Mouse (Mus musculus): ENCODE data around the gene Znrf4. TPM values are rescaled to one million over a fixed set of nuclear protein-coding genes. Genes with fewer than 3 reads are reported as not detected.

Gene Znrf4
- not detected in 2 replicates for polyA plus RNA-seq (2014; fragmentation: Nextera tagmentation; extraction: Ambion mirVana)

- no peak within 1 kb of the TSS for H3K9ac ChIP-seq (ENCODE audit: low read length)
- H3K27me3 ChIP-seq (ENCODE audit: control insufficient read depth, insufficient read depth, low read length): peaks cover 75% of the 10 kb centered on the region
- peak within 1 kb of the TSS in 1 of 2 experiments; percentile 29; a peak in 3 of 4 replicates for H3K4me3 ChIP-seq (ENCODE audit: control insufficient read depth in 1 of 2, insufficient read depth in 1 of 2, low read depth in 1 of 2, low read length in 2 of 2)
Observed at GRCm38 (mm10) chr17:56512310-56512709, at the start of gene Znrf4. Znrf4 (minus strand) TSS chr17:56512431.

GRCm38 (mm10) chr17:56561866-56562265 lies 49.6 kb upstream of the Znrf4 start:
- Histone ChIP-seq H3K4me1 (ENCODE audit: control insufficient read depth in 2 of 2, insufficient read depth in 2 of 2, low read length in 2 of 2) (no peaks in the 10 kb centered on the region), H3K4me2 (ENCODE audit: low read length) (no peak overlapping the region), H3K27ac (replicated peaks in 1 of 2; ENCODE audit: control insufficient read depth in 1 of 2, insufficient read depth in 1 of 2, low read depth in 2 of 2, low read length in 2 of 2) (no peak overlapping the region), H3K36me3 (ENCODE audit: control insufficient read depth, insufficient read depth, low read length) (peaks cover 65% of the 10 kb centered on the region), H3K4me3 (ENCODE audit: control insufficient read depth in 1 of 2, insufficient read depth in 1 of 2, low read depth in 1 of 2, low read length in 2 of 2) (no peak overlapping the region), H3K9ac (ENCODE audit: low read length) (no peak overlapping the region), H3K27me3 (ENCODE audit: control insufficient read depth, insufficient read depth, low read length) (no peaks in the 10 kb centered on the region), H3K9me3 (ENCODE audit: control insufficient read depth, low read length) (no peaks in the 10 kb centered on the region)
- 89% methylated on average over 2 of the region's 2 CpGs for WGBS
- no peak for ATAC-seq (ENCODE audit: insufficient number of reproducible peaks, insufficient read depth, low FRiP score, low read depth)

More at GRCm38 (mm10) chr17:56512310-56512709, at the start of gene Znrf4:
- no peak for ATAC-seq (ENCODE audit: insufficient number of reproducible peaks, insufficient read depth, low FRiP score, low read depth)
- WGBS: 56% methylated on average over 22 of the region's 22 CpGs
- Histone ChIP-seq H3K27ac (replicated peaks in 1 of 2; ENCODE audit: control insufficient read depth in 1 of 2, insufficient read depth in 1 of 2, low read depth in 2 of 2, low read length in 2 of 2) (no peak within 1 kb of the TSS), H3K4me1 (ENCODE audit: control insufficient read depth in 2 of 2, insufficient read depth in 2 of 2, low read length in 2 of 2) (peaks cover 2 to 7% of the 10 kb centered on the region in 2 experiments; a peak in 2 of 4 replicates), H3K9me3 (ENCODE audit: control insufficient read depth, low read length) (peaks cover 11% of the 10 kb centered on the region; the same call in 1 of the 2 replicates), H3K36me3 (ENCODE audit: control insufficient read depth, insufficient read depth, low read length) (no peaks in the 10 kb centered on the region), H3K4me2 (ENCODE audit: low read length) (peak within 1 kb of the TSS; percentile 53)

- Histone ChIP-seq H3K9ac (ENCODE audit: low read length) (no peak overlapping the region), H3K4me2 (ENCODE audit: low read length) (no peak overlapping the region), H3K4me3 (ENCODE audit: control insufficient read depth in 1 of 2, insufficient read depth in 1 of 2, low read depth in 1 of 2, low read length in 2 of 2) (no peak overlapping the region), H3K36me3 (ENCODE audit: control insufficient read depth, insufficient read depth, low read length) (peaks cover 47% of the 10 kb centered on the region), H3K9me3 (ENCODE audit: control insufficient read depth, low read length) (no peaks in the 10 kb centered on the region), H3K4me1 (ENCODE audit: control insufficient read depth in 2 of 2, insufficient read depth in 2 of 2, low read length in 2 of 2) (no peaks in the 10 kb centered on the region), H3K27me3 (ENCODE audit: control insufficient read depth, insufficient read depth, low read length) (no peaks in the 10 kb centered on the region), H3K27ac (replicated peaks in 1 of 2; ENCODE audit: control insufficient read depth in 1 of 2, insufficient read depth in 1 of 2, low read depth in 2 of 2, low read length in 2 of 2) (no peak overlapping the region)
- WGBS: 50% methylated on average over 1 of the region's 1 CpGs
- no peak for ATAC-seq (ENCODE audit: insufficient number of reproducible peaks, insufficient read depth, low FRiP score, low read depth)
Observed at GRCm38 (mm10) chr17:56560131-56560530, 47.9 kb upstream of the Znrf4 start.

GRCm38 (mm10) chr17:56559386-56559785 lies 47.2 kb upstream of the Znrf4 start:
- Histone ChIP-seq H3K4me2 (ENCODE audit: low read length) (no peak overlapping the region), H3K9ac (ENCODE audit: low read length) (no peak overlapping the region), H3K27me3 (ENCODE audit: control insufficient read depth, insufficient read depth, low read length) (no peaks in the 10 kb centered on the region), H3K36me3 (ENCODE audit: control insufficient read depth, insufficient read depth, low read length) (peaks cover 40% of the 10 kb centered on the region), H3K27ac (replicated peaks in 1 of 2; ENCODE audit: control insufficient read depth in 1 of 2, insufficient read depth in 1 of 2, low read depth in 2 of 2, low read length in 2 of 2) (no peak overlapping the region), H3K4me3 (ENCODE audit: control insufficient read depth in 1 of 2, insufficient read depth in 1 of 2, low read depth in 1 of 2, low read length in 2 of 2) (no peak overlapping the region), H3K9me3 (ENCODE audit: control insufficient read depth, low read length) (no peaks in the 10 kb centered on the region), H3K4me1 (ENCODE audit: control insufficient read depth in 2 of 2, insufficient read depth in 2 of 2, low read length in 2 of 2) (no peaks in the 10 kb centered on the region)
- ATAC-seq (ENCODE audit: insufficient number of reproducible peaks, insufficient read depth, low FRiP score, low read depth): no peak
- 64% methylated on average over 3 of the region's 3 CpGs for WGBS

GRCm38 (mm10) chr17:56558448-56558847 lies 46.2 kb upstream of the Znrf4 start:
- no peaks in the 10 kb centered on the region for H3K9me3 ChIP-seq (ENCODE audit: control insufficient read depth, low read length)
- no peak overlapping the region for H3K9ac ChIP-seq (ENCODE audit: low read length)
- H3K4me3 ChIP-seq (ENCODE audit: control insufficient read depth in 1 of 2, insufficient read depth in 1 of 2, low read depth in 1 of 2, low read length in 2 of 2): no peak overlapping the region
- H3K4me2 ChIP-seq (ENCODE audit: low read length): no peak overlapping the region
- ATAC-seq (ENCODE audit: insufficient number of reproducible peaks, insufficient read depth, low FRiP score, low read depth): peak; percentile 64
- no peak overlapping the region for H3K27ac ChIP-seq (replicated peaks in 1 of 2; ENCODE audit: control insufficient read depth in 1 of 2, insufficient read depth in 1 of 2, low read depth in 2 of 2, low read length in 2 of 2)
- peaks cover 30% of the 10 kb centered on the region for H3K36me3 ChIP-seq (ENCODE audit: control insufficient read depth, insufficient read depth, low read length)
- no peaks in the 10 kb centered on the region for H3K4me1 ChIP-seq (ENCODE audit: control insufficient read depth in 2 of 2, insufficient read depth in 2 of 2, low read length in 2 of 2)
- WGBS: 17% methylated on average over 3 of the region's 3 CpGs
- no peaks in the 10 kb centered on the region for H3K27me3 ChIP-seq (ENCODE audit: control insufficient read depth, insufficient read depth, low read length)

- no peak within 1 kb of the TSS for H3K27ac ChIP-seq (replicated peaks in 1 of 2; ENCODE audit: control insufficient read depth in 1 of 2, insufficient read depth in 1 of 2, low read depth in 2 of 2, low read length in 2 of 2)
- H3K4me3 ChIP-seq (ENCODE audit: control insufficient read depth in 1 of 2, insufficient read depth in 1 of 2, low read depth in 1 of 2, low read length in 2 of 2): no peak within 1 kb of the TSS
Observed at GRCm38 (mm10) chr17:56554122-56554551, 41.9 kb upstream of the Znrf4 start, which contains the start of gene Gm20219. Gm20219 (minus strand) TSS chr17:56554387.

GRCm38 (mm10) chr17:56552781-56553363 lies 40.6 kb upstream of the Znrf4 start:
- H3K27ac ChIP-seq (replicated peaks in 1 of 2; ENCODE audit: control insufficient read depth in 1 of 2, insufficient read depth in 1 of 2, low read depth in 2 of 2, low read length in 2 of 2): no peak overlapping the region
- no peak for ATAC-seq (ENCODE audit: insufficient number of reproducible peaks, insufficient read depth, low FRiP score, low read depth)
- 58% methylated on average over 5 of the region's 5 CpGs for WGBS

More at GRCm38 (mm10) chr17:56554122-56554551, 41.9 kb upstream of the Znrf4 start, which contains the start of gene Gm20219:
- H3K36me3 ChIP-seq (ENCODE audit: control insufficient read depth, insufficient read depth, low read length): no peaks in the 10 kb centered on the region
- ATAC-seq (ENCODE audit: insufficient number of reproducible peaks, insufficient read depth, low FRiP score, low read depth): no peak
- no peaks in the 10 kb centered on the region for H3K4me1 ChIP-seq (ENCODE audit: control insufficient read depth in 2 of 2, insufficient read depth in 2 of 2, low read length in 2 of 2)
- no peak within 1 kb of the TSS for H3K9ac ChIP-seq (ENCODE audit: low read length)
- H3K27me3 ChIP-seq (ENCODE audit: control insufficient read depth, insufficient read depth, low read length): no peaks in the 10 kb centered on the region
- 70% methylated on average over 20 of the region's 20 CpGs for WGBS
- H3K9me3 ChIP-seq (ENCODE audit: control insufficient read depth, low read length): no peaks in the 10 kb centered on the region
- H3K4me2 ChIP-seq (ENCODE audit: low read length): no peak within 1 kb of the TSS

More at GRCm38 (mm10) chr17:56552781-56553363, 40.6 kb upstream of the Znrf4 start:
- Histone ChIP-seq H3K4me3 (ENCODE audit: control insufficient read depth in 1 of 2, insufficient read depth in 1 of 2, low read depth in 1 of 2, low read length in 2 of 2) (no peak overlapping the region), H3K9me3 (ENCODE audit: control insufficient read depth, low read length) (no peaks in the 10 kb centered on the region), H3K9ac (ENCODE audit: low read length) (no peak overlapping the region), H3K4me2 (ENCODE audit: low read length) (no peak overlapping the region), H3K4me1 (ENCODE audit: control insufficient read depth in 2 of 2, insufficient read depth in 2 of 2, low read length in 2 of 2) (no peaks in the 10 kb centered on the region), H3K27me3 (ENCODE audit: control insufficient read depth, insufficient read depth, low read length) (no peaks in the 10 kb centered on the region), H3K36me3 (ENCODE audit: control insufficient read depth, insufficient read depth, low read length) (no peaks in the 10 kb centered on the region)
